Mouse (Mus musculus) right cerebral cortex, adult 18-20 months (tissue): Measurements from ENCODE around the gene Rab30.
"Not testable (repeated sequence)": the region's sequence is repeated elsewhere in the genome, so short reads cannot be mapped to it uniquely, and the experiment has no call there.

ENCODE experiments used
- DNase-seq: peaks from one replicate; pipeline ENCODE4 v3.0.0; 2022; ENCODE audit warnings: mixed read lengths

Rab30 gene

GRCm38 (mm10) chr7:92758067-92758466 is 16.7 kb downstream of the Rab30 start:
- no peak for DNase-seq

- no peak for DNase-seq
These were observed 19.2 kb downstream of the Rab30 start for GRCm38 (mm10) chr7:92760651-92761050.

- DNase-seq = no peak
These were observed 19.8 kb downstream of the Rab30 start for GRCm38 (mm10) chr7:92761161-92761560.

GRCm38 (mm10) chr7:92765426-92765825 is 24.0 kb downstream of the Rab30 start:
- no peak for DNase-seq

GRCm38 (mm10) chr7:92766096-92767090 is 25.0 kb downstream of the Rab30 start:
- DNase-seq = peak; percentile 51

GRCm38 (mm10) chr7:92768116-92768515 is 26.7 kb downstream of the Rab30 start:
- not testable (repeated sequence) for DNase-seq

GRCm38 (mm10) chr7:92768859-92769258 is 27.5 kb downstream of the Rab30 start:
- peak; percentile 65 for DNase-seq

GRCm38 (mm10) chr7:92773006-92773405 is 31.6 kb downstream of the Rab30 start:
- DNase-seq = no peak

GRCm38 (mm10) chr7:92773596-92773995 is 32.2 kb downstream of the Rab30 start:
- no peak for DNase-seq

GRCm38 (mm10) chr7:92774741-92775140 is 33.3 kb downstream of the Rab30 start:
- no peak for DNase-seq

GRCm38 (mm10) chr7:92775703-92776102 is 34.3 kb downstream of the Rab30 start:
- DNase-seq = no peak

GRCm38 (mm10) chr7:92776647-92777046 is 35.2 kb downstream of the Rab30 start:
- no peak for DNase-seq

- DNase-seq = peak; percentile 67
These were observed 35.9 kb downstream of the Rab30 start for GRCm38 (mm10) chr7:92777108-92777973.

GRCm38 (mm10) chr7:92779058-92779457 is 37.7 kb downstream of the Rab30 start:
- DNase-seq = no peak

GRCm38 (mm10) chr7:92781361-92781760 is 40.0 kb downstream of the Rab30 start:
- no peak for DNase-seq

GRCm38 (mm10) chr7:92781948-92782347 is 40.5 kb downstream of the Rab30 start:
- no peak for DNase-seq

GRCm38 (mm10) chr7:92782511-92782910 is 41.1 kb downstream of the Rab30 start:
- DNase-seq = no peak

- DNase-seq = no peak
These were observed 41.9 kb downstream of the Rab30 start for GRCm38 (mm10) chr7:92783166-92783806.

GRCm38 (mm10) chr7:92783914-92784313 is 42.5 kb downstream of the Rab30 start:
- no peak for DNase-seq

GRCm38 (mm10) chr7:92795749-92796148 is 54.3 kb downstream of the Rab30 start:
- no peak for DNase-seq

GRCm38 (mm10) chr7:92796813-92797212 is 55.4 kb downstream of the Rab30 start:
- DNase-seq = no peak

GRCm38 (mm10) chr7:92799665-92800595 is 58.5 kb downstream of the Rab30 start:
- no peak for DNase-seq
